Mouse (Mus musculus) T-helper 2 cell (primary cell): ENCODE data around the gene Ccdc7a.

Source experiments
- in situ Hi-C: fragments of 300-600 bp; cut with MboI, MseI; formaldehyde crosslinking; loops from one replicate; pipeline ENCODE4 v1.15.1; 2025; ENCODE audit warnings: high pct_unique_total_duplicates

Gene Ccdc7a

GRCm38 (mm10) chr8:128686429-128686990 is 378.8 kb downstream of the Ccdc7a start:
- in situ Hi-C loops, result loop anchor here (5.0 to 25.0 kb wide), 3 partner anchors 39 to 1724 kb away; partner anchors contain the start of gene Rbm34

GRCm38 (mm10) chr8:128685507-128686428 is 379.5 kb downstream of the Ccdc7a start, which contains the start of gene Itgb1:
Gene Itgb1 (plus strand): TSS chr8:128685654.
- in situ Hi-C loops, result loop anchor here (5.0 to 25.0 kb wide), 3 partner anchors 38 to 1723 kb away; partner anchors contain the start of gene Rbm34

GRCm38 (mm10) chr8:128684609-128685506 is 380.5 kb downstream of the Ccdc7a start:
- in situ Hi-C loops, result loop anchor here (5.0 to 25.0 kb wide), 3 partner anchors 38 to 1723 kb away; partner anchors contain the start of gene Rbm34
